Mouse (Mus musculus) activated CD4-positive, CD25-positive, alpha-beta regulatory T cell, adult 4 months (primary cell): ENCODE results near the gene Fras1. TPM values are rescaled to one million over a fixed set of nuclear protein-coding genes. Genes with fewer than 3 reads are reported as not detected.
A peak's percentile ranks its signal among the peaks of the same experiment; 100 is the strongest.

Experiments
- ATAC-seq: one replicate; pipeline ENCODE4 v1.8.0; 2017
- polyA plus RNA-seq, 2 experiments: library from polyadenylated mRNA; unstranded; fragments of 100-300 nt; shearing (Covaris generic); gene quantifications; one replicate each; pipeline ENCODE4 v1.2.1; 2017

Fras1 gene
- polyA plus RNA-seq, 2 experiments from 2014 or later = 0.22 TPM; not detected in 1

DNA sequence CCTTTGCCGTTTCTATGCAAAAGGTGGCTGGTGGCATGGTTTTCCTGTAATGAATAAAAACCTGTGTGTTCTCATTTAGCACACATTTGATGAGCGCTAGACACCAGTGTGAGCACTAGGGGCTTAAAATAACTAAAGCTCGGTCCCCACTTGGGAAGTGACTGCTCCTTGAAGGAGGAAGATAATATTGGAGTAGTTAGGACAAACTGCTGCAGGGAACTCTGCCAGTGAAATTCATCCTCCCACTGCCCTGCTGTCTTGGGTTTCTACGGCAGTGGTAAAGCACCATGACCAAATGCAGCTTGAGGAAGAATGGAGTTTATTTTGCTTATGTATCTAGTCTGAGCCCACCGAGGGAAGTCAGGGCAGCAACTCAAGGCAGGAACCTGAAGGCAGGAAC is 211.0 kb downstream of the Fras1 start:
- no peak for ATAC-seq

GRCm38 (mm10) chr5:96590621-96591020 is 216.9 kb downstream of the Fras1 start:
- no peak for ATAC-seq

- ATAC-seq = no peak
These were observed 222.0 kb downstream of the Fras1 start for GRCm38 (mm10) chr5:96595793-96596192.

DNA sequence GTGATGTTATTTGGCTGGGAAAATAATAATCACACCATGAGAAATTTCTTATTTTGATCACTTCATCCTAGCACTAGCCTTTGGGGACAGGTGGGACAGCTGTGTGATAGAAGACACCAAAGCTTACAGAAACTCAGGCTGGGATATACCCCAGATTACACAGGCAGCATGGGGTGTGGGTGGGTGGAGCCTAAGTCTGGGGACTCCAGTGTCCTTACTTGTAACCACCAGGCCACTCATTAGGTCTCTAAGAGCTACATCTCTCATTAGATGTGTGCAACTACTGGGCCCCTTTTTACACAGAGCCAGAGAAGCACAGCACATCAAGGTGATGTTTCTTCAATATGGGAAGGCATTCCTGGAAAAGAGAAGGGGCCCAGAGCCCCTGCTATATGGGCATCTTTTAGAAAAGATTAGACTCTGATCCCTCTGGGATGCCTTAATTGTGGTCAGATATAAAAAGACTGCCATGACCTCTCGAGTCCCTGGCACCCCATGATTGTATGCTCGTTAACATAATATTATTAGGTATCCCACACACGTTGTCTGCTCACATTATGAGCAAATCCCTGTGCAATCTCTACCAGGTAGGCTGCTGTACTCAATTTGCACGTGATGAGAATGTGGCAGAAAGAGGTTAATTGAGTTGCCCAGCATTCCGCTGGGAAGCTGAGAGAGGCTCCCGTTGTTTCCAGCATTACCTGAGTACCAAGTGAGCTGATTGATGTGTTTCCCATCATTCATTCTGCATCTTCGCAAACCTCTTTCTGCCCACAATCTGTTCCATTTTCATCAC is 230.4 kb downstream of the Fras1 start:
- no peak for ATAC-seq

GRCm38 (mm10) chr5:96608036-96608435 is 234.3 kb downstream of the Fras1 start:
- ATAC-seq = no peak

DNA sequence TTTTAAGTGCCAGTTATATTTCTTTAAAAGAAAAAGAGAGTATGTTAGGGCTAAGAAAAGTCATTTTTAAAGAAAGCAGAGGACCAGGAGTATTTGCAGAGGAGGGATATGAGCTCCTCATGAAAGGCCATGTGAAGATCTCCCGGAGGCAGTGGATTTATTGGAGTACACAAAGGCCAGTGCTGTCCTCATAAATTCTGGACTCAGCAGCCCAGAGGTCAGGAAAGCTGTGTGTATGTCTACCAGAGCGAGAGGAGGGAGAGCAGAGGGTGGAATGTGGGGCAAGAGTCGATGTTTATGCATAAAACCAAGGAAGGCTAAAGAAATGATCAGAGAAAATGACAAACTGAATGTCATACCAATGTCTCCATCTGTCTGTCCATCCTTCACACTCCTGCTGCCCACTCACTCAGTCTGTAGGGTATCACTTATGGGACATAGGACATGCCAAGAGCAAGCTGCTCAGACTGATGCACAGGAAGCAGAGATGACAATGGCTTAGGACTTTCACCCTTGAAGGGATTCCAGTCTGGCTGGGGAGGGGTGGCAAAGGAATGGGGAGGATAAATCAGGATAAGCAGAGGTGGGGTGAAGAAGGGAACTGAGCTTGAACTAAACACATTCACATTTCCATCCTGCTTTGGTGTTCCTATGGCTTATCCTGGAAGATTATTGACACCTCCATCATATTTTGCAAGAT is 235.0 kb downstream of the Fras1 start:
- no peak for ATAC-seq

DNA sequence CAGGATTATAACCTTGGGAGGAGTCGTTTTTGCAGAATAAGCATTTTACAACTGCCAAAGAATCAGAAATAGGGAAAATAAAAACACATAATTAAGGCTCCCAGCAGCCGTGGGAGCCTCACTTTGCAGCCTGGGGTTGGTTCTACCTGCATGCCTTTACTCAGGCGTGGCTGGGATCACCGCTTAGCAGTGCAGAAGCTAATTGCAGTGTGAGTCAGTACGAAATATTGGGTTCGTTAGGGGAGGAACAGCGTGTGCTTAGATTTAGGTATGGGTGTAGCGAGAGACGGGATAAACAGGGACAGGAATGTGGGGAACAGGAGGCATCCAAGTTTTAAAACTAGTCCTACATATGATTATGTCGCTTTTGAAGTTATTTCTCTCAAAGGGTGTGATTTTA is 238.3 kb downstream of the Fras1 start:
- ATAC-seq = no peak

DNA sequence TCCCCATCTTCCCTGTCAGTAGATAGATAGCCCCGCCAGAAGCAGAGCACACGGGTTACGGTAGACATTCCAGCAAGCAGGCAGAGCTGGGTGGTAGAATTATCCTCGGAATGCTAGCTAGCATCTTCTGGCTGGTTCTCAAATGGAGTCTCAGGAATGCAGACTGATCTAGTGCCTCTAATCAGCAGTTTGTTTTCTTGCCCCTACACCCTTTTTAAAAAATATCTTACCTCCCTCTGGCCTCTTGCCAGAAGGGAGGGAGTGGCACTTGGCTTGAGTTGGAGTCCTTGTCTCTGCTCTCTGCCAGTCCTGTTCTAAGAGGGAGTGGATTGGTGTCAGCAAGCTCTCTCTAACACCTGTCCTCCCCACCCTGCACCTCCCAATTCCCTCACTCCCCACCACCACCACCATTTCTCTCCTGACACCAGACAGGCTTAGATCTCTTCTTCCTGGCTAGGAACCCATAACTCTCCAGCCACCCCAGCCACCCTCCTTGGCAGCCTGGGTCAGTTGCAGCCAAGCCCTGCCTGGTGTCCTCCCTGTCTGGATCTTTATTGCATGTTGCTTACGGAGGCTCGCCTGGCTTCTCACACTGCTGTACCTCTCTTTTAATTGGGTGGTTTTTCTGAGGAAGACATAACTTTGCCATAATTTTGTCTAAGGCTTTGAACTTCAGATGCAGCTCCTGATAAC is 243.3 kb downstream of the Fras1 start:
- no peak for ATAC-seq

DNA sequence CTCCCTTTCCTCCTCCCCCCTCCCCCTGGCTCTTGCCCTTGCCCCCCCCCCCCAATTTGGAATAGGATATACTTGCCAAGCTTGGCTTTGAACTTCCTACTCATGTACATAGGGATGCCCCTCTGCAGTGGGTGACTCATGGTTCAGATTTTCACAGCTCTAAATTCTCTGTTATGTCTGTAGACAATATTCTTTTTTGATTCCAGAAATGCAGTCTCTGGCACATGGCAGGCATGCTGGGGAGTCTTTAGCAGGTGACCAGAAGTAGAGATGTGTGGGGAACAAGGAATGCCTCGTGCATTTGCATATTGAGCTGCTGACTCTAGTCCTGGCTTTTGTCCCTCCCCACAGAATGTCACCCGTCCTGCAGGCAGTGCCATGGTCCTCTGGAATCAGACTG is 244.3 kb downstream of the Fras1 start:
- no peak for ATAC-seq

DNA sequence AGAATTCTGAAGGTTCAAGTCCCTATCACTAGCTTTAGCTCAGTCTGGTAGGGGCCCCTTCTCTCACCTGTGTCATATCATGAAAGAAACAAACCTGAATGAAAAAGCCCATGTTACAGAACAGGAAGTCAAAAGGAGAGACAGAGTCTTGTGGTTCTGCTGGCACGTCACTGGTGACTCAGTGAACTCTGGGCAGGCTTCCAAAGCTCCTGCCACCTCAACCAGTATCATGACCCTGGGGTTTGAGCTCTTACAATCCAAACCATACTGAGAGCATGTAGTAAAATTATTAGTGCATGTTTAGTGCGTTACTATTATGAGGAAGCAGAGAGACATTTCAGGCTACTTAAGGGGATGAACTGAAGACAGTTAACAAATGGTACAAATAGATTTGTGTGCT is 246.5 kb downstream of the Fras1 start:
- ATAC-seq = no peak

DNA sequence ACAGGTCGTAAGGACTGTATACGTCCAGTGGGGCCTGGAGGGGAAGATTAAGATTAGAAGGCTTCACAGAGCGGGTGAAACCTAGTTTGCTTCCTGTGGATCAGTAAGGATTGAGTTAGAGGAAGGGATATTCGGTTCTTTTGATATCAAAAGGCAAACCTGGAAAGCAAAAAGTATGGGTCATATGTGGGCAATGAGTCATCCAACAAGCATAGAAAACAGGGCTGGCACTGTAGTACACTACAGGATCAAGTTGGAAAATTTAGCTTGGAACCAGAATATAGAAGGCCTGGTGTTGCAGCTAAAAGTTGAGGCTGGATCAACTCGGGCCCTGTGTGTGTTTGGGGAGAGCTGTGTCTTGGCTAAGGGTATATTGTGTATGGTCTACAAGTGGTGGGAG is 246.9 kb downstream of the Fras1 start:
- ATAC-seq = no peak

DNA sequence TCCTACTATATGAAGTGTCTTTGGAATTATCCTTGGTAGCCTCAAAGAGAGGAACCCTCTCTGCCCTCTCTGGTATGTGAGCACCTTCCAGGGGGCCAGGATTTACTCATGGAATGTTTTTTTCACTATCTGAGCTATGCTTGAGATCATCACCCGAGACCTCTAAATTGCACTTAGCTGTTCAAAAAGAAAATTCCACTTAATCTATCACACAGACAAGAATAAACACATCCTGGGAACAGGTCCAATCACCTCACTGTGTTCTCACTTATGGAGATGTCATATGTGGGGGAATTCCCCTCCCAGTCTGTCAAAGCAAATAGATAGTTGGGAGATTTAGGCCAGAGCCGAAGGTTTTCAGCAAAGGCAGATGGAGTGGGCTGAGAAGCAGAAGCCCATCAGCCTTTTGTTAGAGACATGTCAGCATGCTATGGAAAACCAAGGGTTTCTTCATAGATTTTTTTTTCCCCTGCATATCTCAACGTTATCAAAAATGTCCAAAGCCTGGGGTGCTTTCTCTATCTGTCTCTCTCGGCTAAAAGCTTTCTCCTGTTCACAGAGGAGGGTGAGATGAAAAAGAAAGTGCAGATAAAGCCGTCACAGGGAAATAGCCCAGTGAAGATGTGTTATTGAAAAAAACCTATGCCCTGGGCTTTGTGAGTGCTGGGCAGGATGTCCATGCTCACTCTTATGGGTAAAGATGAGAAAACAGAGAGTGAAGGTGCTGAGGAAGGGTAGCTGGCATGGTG is 249.0 kb downstream of the Fras1 start:
- no peak for ATAC-seq

DNA sequence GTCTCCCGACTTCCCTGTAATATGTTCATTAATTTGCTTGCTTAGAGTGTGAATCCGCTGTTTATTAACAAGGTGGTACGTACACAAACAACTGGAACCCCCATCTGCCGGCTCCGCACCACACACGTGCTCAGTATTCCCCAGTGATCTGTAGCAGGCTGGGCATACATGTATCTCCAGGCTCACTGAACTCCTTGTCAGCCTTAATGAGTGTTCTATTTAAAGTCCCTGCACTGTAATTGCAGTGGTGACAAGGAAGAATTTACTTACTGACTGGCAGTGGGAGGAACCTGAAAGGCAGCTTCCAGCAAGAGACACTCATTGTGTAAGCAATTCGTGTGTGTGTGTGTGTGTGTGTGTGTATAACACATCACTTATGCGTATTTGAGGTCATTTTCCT is 256.1 kb downstream of the Fras1 start:
- no peak for ATAC-seq

DNA sequence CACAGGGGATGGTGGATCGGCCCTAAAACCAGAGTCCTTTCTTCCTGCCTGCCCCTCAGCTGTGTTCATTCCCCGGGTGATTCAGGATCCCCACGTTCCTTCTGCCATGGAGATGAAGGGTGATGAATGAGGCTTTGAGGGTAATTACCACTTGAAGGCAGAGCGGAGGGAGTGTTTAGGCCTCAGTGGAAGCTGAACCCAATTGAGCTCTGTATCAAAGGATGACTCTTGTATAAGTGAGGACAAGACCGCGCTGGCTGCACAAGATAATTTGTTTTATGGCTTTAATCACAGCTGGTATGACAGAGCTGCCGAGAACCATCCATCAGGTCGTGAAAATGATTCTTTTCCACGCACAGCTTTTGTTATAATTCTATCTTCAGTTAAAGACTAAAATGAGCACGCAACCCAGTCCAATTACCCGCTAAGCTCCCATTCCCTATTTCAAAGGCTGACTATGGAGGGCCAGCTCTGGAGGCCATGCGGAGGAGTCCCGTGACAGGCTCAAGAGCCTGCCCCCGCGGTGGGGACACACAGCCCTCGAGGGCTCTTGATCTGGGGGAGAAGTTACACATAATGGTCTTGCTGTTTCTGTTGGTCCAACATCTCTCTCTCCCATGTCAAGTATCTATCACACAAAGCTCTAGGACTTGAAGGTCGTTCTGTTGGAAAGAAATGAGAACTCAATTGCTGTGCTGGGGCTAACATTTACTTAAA is 261.5 kb downstream of the Fras1 start:
- no peak for ATAC-seq

DNA sequence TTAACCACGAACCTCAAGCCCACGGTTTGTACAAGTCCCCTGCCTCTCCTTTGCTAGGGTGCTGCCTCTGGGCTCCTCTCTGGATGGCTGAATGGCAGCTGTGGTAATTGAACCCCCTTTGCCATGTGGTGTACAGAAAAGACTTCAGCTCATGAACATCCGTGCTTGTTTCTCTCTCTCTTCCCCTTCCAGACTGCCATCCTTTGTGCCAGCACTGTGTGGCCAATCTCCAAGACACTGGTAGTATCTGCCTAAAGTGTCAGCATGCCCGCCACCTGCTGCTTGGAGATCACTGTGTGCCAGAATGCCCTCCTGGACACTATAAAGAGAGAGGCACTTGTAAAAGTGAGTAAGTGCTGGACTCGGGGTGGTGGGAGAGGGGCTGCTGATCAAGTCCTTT is 262.1 kb downstream of the Fras1 start:
- no peak for ATAC-seq

DNA sequence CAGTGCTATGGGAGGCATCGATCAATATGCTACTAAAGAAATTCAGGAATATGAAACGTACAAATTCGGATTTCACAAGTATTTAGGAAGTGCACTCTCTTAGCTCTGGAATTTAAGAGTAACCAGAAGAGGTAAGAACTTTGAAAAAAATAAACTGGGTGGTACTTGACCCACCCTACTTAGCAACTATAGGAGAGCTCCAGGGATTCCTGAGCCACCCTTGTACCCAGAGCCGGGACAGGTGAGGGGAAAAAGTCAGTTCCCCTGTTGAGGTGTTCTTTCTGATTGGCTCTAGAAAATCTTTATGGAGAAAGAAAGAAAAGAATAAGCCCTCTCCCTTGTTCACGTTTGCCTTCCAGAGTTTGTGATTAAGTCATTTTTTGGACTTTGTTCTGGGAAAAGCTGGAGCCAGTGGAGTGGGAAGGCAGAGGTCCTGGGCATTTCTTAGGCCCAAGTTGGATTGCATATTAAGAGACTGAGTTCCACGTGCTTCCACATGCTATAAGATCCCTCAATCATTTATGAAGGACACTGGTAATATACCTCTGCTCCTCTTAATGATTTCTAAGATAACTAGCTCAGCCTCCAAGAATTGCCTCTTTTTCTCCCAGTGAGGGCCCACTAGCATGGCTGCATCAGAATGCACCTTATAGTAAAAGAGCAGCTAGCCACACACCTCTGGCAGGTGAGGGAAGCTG is 265.6 kb downstream of the Fras1 start:
- ATAC-seq = no peak

- ATAC-seq = no peak
These were observed 267.5 kb downstream of the Fras1 start for GRCm38 (mm10) chr5:96641297-96641696.

DNA sequence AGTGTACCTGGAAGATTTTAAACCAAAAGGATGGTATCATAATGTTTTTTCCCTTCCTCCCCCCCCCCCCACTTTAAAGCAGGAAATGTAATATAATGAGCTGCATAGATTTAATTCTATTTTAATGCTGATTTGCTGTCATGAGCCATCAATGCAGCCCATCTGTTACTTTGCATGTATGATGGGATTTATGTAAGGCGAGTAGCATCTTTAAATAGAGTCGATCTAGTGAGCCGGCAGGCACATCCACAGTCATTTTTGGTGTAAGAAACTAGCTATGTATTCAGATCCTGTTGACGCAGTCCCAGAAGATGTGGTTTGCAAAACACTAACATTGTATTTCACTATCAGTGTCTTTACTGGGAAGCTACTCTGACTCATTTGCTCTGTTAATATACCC is 301.9 kb downstream of the Fras1 start:
- ATAC-seq = no peak

DNA sequence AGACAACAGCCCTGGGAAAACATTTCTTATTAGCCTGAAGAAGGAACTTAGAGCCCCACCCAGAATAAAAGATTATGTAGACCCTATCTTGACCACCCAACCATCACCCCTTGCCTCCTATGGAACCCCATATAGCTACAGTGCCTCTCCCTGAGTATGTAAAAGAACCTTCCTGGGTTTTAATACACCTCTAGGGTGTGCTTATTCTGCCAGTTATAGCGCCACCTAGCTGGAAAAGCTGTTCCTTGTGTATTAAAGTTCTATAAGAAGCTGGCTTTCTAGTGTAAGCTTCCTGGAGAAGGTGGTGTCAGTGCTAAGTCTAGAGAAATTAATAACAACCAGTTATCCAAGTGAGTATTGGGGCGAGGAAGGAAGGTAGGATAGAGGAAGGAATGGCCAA is 303.7 kb downstream of the Fras1 start:
- no peak for ATAC-seq

DNA sequence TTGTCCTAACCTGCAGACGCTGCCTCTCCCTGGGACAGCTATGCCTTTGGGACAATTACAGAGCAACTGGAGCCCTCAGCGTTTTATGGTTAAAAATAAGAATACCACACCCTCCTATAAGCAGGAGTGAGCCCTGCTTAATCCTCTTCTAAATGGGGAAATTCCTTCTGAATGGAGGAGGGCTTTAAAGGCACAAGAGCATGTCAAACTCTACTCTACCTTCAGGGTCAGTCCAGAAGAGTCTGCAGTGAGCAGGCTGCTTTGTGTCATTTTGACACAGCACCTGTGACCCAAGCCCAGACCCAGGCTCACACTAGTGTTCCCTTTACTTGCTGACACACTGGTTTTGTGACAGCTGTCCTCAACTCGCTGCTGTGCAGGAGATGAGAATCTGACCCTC is 307.3 kb downstream of the Fras1 start:
- ATAC-seq = no peak

DNA sequence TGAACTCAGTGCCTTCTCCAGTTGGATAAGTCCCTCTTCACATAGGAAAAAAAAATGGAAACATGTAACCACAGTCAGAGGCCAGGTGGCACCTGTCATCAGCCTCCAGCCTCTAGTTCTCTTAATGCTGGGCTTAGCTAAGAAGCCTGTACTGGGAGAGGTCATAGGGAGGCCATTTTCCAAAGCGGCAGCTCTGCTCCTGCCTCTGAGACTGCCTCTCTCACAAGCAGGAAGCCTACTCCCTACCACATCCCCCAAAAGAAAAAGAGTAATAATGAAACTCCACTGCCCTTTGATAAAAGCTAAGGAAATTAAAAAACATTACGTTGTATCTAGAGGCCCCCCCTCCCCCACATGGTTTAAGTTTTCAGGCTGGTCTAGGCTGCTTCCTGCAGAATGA is 309.0 kb downstream of the Fras1 start:
- ATAC-seq = peak; percentile 91

GRCm38 (mm10) chr5:96688885-96689284 is 315.1 kb downstream of the Fras1 start:
- no peak for ATAC-seq
